21 mouse cellular contexts compared by ENCODE assay signal in the genomic region with DNA sequence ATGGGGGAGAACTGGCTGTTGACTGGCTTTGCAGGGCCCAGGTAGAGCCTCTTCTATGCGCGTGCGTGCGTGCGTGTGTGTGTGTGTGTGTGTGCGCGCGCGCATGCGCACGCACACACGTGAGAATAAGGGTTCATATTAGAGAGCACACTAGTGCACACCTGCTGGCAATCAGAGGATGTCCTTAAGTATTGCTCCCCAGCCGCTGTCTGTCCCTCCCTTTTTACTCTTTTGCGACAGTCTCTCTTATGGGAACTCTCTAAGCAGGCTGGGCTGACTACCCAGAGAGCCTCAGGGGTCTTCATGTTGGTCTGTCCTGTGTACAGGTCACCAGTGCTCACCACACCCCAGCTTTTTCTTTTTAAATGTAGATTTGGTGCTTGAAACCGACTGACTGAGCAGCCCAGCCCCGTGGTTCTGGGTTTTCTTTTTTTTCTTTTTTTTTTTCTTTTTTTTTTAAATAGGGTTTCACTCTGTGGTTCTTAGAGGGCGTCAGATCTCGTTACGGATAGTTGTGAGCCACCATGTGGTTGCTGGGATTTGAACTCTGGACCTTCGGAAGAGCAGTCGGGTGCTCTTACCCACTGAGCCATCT. TPM values are rescaled to one million over a fixed set of nuclear protein-coding genes. Genes with fewer than 3 reads are reported as not detected.
"Had no signal": no experiment of that assay in that cellular context is flagged by ENCODE, and none has a peak within 500 bp of the region (broad histone marks: within the 10 kb centered on the region; RNA-seq: fewer than 3 reads in every experiment).

No protein-coding gene starts in this region.

- H3K9me3 ChIP-seq: lung, embryonic 15.5 days; megakaryocyte, embryonic 14.5 days; midbrain, embryonic 13.5 days; midbrain, embryonic 15.5 days; neural tube, embryonic 12.5 days had no signal

- H3K27me3 ChIP-seq: lung, embryonic 15.5 days; megakaryocyte, embryonic 14.5 days; midbrain, embryonic 13.5 days; midbrain, embryonic 15.5 days; neural tube, embryonic 12.5 days had no signal

- DNase-seq: liver, postnatal 0 days; lung, adult 2 months; lung, postnatal 14 days; lung, postnatal 36 days; right cerebral cortex, postnatal 14 days; spleen, adult 18-20 months; thymus, adult 18-20 months; thymus, postnatal 14 days; thymus, postnatal 36 days had no signal

- H3K27ac ChIP-seq: lung, embryonic 15.5 days; macrophage; midbrain, embryonic 13.5 days; midbrain, embryonic 15.5 days; neural tube, embryonic 12.5 days had no signal

- H3K4me3 ChIP-seq: lung, embryonic 15.5 days; megakaryocyte, embryonic 14.5 days; midbrain, embryonic 13.5 days; midbrain, embryonic 15.5 days; neural tube, embryonic 12.5 days had no signal

- H3K9ac ChIP-seq: liver, postnatal 0 days; lung, embryonic 15.5 days; midbrain, embryonic 13.5 days; midbrain, embryonic 15.5 days; neural tube, embryonic 12.5 days had no signal

- H3K4me1 ChIP-seq: lung, embryonic 15.5 days; megakaryocyte, embryonic 14.5 days; midbrain, embryonic 13.5 days; midbrain, embryonic 15.5 days; neural tube, embryonic 12.5 days had no signal

RNA-seq across cellular contexts. Expression of gene Maneal, which starts 36.5 kb away (rescaled TPM):
- total RNA-seq: neutrophil, adult 5-6 weeks had no signal
- polyA plus RNA-seq: liver, postnatal 0 days had no signal

RNA-seq across cellular contexts. Expression of gene Epha10, which starts 55.2 kb away (rescaled TPM):
- total RNA-seq: megakaryocyte progenitor cell, adult 5-6 weeks; monocyte, adult 5-6 weeks; neutrophil, adult 5-6 weeks had no signal
- polyA plus RNA-seq: liver, postnatal 0 days; lung, adult 2 months; lung, embryonic 15.5 days; lung, postnatal 0 days; macrophage; small intestine, adult 2 months; thymus, postnatal 0 days had no signal
